Mouse (Mus musculus) MN1 (cell line): ENCODE data around the gene Slc44a5.
A peak's percentile ranks its signal among the peaks of the same experiment; 100 is the strongest.
"Not testable (repeated sequence)": the region's sequence is repeated elsewhere in the genome, so short reads cannot be mapped to it uniquely, and the experiment has no call there.

Experiments
- DNase-seq: peaks from one replicate; pipeline ENCODE4 v3.0.0-alpha.2; 2016; ENCODE audit warnings: low spot score

Gene Slc44a5

GRCm38 (mm10) chr3:154222688-154223087, 249.5 kb downstream of the Slc44a5 start:
- DNase-seq = no peak

- peak; percentile 10 for DNase-seq
These were observed 253.0 kb downstream of the Slc44a5 start for GRCm38 (mm10) chr3:154226100-154226752.

- no peak for DNase-seq
These were observed 271.7 kb downstream of the Slc44a5 start for GRCm38 (mm10) chr3:154244932-154245331.

- no peak for DNase-seq
These were observed 278.2 kb downstream of the Slc44a5 start for GRCm38 (mm10) chr3:154251486-154251885.

- DNase-seq = no peak
These were observed 279.0 kb downstream of the Slc44a5 start for GRCm38 (mm10) chr3:154252219-154252618.

DNA sequence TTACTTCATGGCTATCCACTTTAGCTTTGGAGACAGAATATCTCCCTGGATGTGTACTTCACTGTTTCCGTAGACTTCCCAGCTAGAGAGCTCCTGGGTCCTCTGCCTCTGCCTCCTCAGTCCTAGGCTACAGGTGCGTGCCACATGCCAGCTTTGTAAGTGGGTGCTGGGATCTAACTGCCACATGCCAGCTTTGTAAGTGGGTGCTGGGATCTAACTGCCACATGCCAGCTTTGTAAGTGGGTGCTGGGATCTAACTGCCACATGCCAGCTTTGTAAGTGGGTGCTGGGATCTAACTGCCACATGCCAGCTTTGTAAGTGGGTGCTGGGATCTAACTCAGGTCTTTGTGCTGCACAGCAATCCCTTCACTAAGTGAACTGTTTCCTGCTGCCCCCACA, 281.0 kb downstream of the Slc44a5 start:
- DNase-seq = not testable (repeated sequence)

- no peak for DNase-seq
These were observed 284.1 kb downstream of the Slc44a5 start for GRCm38 (mm10) chr3:154257312-154257711.

GRCm38 (mm10) chr3:154268313-154268712, 295.1 kb downstream of the Slc44a5 start:
- no peak for DNase-seq

- peak; percentile 48 for DNase-seq
These were observed 296.6 kb downstream of the Slc44a5 start for GRCm38 (mm10) chr3:154269757-154270366.

DNA sequence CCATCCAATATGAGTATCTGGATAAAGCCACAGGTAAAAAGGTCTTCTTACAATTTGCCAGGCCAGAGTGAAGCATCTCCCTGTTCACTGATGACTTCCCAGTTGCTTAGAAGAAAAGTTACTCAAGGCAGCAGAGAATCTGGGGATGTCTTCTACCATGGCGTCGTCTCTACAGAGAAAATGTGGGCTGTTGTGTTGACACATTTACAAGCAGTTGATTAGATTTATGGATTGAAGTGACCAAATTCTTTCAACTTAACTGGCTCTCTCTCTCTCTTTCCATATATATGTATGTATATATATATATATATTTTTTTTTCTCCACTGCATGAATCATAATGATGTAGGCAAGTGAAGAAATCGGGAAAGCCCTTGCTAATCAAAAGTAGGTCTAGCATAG, 301.4 kb downstream of the Slc44a5 start:
- no peak for DNase-seq

DNA sequence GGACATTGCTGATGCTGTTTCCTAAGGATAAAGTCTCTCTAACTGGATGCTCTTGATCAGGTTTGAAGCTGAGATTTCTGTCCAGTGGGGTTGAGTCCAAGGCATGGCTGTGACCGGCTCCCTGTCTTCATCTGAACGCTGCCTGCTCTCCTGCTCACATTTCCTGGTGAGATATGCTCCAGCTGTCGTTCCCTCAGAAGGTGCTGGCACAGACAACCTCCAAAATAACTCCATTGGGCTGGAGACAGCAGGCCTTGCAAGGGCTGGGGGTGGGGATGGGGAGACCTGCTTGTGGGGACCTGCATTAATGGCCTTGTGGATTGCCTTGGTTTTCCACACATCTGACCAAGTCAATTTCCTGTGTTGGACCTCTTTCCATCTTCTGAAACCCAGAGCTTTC, 311.0 kb downstream of the Slc44a5 start:
- no peak for DNase-seq

DNA sequence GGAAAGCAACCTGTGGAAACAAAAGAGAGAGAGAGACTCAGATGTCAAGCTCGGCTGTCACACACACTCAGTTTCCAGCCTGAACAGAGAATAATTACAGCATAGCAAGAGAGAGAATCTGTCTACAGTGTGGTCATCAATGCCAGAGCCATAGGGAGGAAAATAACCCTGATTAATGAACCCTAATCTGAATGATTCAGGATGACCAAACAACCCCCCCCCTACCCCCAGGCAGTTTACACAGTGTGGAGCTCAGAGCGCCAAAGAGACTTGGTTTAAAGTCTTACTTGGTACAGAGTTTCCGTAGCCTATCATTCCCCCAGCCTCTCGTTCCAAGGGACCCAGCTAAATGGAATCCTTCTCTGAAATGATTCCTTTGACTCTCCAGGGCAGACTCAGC, 312.1 kb downstream of the Slc44a5 start:
- no peak for DNase-seq

DNA sequence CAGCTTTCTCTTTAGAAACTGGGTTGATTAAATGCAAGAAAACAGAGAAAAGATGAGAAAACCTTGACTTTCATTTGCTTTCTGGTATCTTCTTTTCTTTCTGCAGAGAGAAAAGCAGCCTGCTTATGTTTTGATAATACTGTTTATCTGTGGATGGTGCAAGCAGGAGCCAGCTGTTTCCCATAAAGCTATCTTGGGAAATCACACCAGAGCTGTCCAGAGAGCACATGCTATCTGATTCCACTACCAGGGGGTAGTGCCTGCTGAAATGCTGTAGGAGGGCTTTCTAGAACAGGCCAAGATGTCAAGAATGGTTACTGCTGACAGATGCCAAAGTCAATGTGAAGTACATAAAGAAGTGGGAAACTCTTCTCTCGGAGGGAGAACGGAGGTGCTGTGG, 314.0 kb downstream of the Slc44a5 start:
- DNase-seq = no peak

GRCm38 (mm10) chr3:154288429-154289069, 315.3 kb downstream of the Slc44a5 start:
- no peak for DNase-seq

DNA sequence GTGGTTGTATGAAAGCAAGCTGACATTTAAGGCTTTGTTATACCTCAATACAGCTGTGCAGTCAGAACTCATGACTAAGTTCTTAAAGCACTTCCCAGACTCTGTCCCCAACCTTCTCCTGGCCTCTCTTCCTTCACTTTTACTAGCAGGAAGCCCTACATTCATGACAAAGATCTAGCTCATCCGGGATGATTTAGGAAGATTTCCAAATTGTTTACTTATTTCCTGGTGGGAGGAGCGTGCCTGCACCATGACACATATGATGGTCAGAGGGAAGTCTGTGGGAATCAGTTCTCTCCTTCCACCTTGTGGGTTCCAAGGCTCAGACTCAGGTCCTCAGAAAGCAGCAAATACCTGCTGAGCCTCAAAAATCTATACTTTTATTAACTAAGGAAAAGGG, 317.1 kb downstream of the Slc44a5 start:
- DNase-seq = no peak

DNA sequence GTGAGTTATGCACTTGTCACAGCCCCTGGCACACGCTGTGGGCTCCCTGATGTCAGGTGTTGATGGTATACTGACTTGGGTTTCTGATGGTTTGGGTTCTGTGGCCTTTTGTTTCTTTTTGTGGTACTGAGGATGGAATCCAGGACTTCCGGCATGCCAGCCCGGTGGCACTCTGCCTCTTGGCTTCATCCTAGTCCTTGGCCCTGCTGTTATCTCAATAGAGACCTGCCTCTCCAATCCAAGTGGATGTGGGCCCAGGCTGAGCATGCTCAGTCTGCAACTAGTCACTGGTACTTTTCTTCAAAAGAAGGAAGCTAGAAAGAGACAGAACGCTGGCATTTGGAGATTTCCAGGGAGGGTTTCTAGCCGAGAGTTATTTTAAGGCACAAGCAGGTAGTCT, 318.9 kb downstream of the Slc44a5 start:
- no peak for DNase-seq

GRCm38 (mm10) chr3:154293839-154294490, 320.7 kb downstream of the Slc44a5 start:
- no peak for DNase-seq

DNA sequence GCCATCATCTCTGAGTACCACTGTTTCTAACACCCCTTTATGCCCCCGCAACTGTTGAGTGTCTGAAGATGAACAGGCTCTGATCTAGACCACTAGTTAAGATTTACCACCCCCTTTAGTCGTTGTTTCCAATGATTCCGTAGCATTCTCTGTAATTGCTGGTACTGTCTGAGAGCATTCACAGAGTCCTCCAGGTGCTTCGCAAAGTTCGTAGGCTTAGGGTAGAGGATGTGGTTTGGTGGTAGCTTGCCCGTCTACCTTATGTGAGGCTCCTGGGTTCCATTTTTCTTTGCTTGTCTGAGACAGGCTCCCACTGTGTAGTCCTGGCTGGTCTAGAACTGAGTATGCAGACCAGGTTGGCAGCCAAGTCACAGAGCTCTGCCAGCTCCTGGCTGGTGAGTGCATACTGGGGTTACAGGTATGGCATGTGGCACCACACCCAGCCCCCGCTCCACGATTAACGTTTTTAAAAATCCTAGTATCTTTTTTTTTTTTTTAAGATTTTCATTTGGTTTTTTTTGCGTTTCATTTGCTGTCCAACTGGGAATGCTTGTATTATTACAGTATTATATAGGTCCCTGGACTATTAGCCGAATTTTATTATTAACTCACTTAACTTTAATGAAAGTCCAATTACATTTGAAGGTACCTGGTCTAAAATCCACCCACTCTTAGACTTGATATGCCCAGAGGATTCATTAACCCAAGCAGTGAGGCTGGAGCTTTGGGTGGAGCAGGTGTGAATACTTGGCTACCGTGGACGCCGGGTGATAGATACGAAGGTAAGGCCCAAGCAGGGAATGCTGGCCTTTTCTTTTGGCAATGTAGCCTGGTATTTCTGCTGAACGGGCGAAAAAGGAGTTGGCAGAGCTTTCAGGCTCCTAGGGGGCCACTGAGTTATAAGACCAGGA, 321.9 kb downstream of the Slc44a5 start:
- DNase-seq = no peak

DNA sequence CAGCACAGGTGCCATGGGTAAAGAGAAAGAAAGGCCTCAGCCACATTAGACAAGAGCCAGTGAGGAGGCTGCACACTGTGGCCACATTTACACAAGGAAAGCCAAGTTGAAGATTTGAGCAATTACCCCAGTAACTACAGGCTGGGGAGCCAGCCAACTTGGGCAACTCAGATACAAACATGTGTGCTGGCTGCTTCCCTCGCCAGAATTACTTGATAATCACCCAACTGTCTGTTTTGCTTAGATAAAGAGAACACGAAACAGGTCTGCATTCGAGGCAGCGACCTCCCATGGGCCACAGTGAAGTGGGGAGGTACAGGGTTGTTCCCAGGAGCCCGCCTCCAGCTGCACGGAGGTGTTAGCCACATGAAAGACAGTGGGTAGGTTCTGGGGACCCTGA, 324.3 kb downstream of the Slc44a5 start:
- DNase-seq = no peak

GRCm38 (mm10) chr3:154298490-154298889, 325.3 kb downstream of the Slc44a5 start:
- DNase-seq = no peak

GRCm38 (mm10) chr3:154300006-154300405, 326.8 kb downstream of the Slc44a5 start:
- no peak for DNase-seq

DNA sequence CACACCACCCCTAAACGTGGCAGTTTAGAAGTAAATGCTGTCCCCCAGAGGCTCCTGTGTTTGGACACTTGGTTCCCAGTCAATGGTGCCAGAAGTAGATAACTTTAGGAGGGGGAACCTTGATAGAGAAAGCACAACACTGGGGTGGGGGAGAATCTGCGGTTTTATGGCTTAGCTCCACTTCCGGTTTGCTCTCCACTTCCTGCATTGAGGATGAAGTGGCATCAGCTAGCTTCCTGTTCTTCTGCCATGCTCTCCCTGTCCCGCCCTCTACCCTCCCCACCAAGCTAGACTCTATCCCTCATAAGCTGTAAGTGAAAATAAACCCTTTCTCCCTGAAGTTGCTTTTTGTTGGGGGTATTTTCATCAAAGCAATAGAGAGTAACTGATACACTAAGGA, 327.9 kb downstream of the Slc44a5 start:
- no peak for DNase-seq
